Mouse (Mus musculus): Measurements from ENCODE around the gene Atg7. TPM values are rescaled to one million over a fixed set of nuclear protein-coding genes. Genes with fewer than 3 reads are reported as not detected.

The Atg7 gene
- total and polyA plus RNA-seq, 3 experiments, result 11.1 to 15.7 (median 14.8) TPM

- no peak for TF ChIP-seq TCF12 (IDR thresholded peaks at IDR 0.05; ENCODE audit: low read depth, low read length)
- no peak for TF ChIP-seq MEF2A (IDR thresholded peaks at IDR 0.05; ENCODE audit: borderline replicate concordance, low read depth, low read length)
- TF ChIP-seq JUND (conservative IDR thresholded peaks at IDR 0.05; ENCODE audit: low read depth, low read length), result no peak
- no peak for TF ChIP-seq RCOR1 (conservative IDR thresholded peaks at IDR 0.05; ENCODE audit: low read depth, low read length)
- no peak for TF ChIP-seq SMC3 (IDR thresholded peaks at IDR 0.05; ENCODE audit: low read depth, low read length)
- TF ChIP-seq MXI1 (IDR thresholded peaks at IDR 0.05; ENCODE audit: low read depth, low read length), result no peak
- TF ChIP-seq MAX (IDR thresholded peaks at IDR 0.05; ENCODE audit: low read length), result no peak
- TF ChIP-seq TBP (conservative IDR thresholded peaks at IDR 0.05; ENCODE audit: low read depth, low read length), result no peak
- no peak for TF ChIP-seq NELFE (IDR thresholded peaks at IDR 0.05; ENCODE audit: low read depth, low read length)
- TF ChIP-seq MAZ (IDR thresholded peaks at IDR 0.05; ENCODE audit: low read depth, low read length), result no peak
- no peak for TF ChIP-seq ZKSCAN1 (IDR thresholded peaks at IDR 0.05; ENCODE audit: borderline replicate concordance, low read depth, low read length)
- TF ChIP-seq MYC (IDR thresholded peaks at IDR 0.05; ENCODE audit: low read depth, low read length), result no peak
- TF ChIP-seq CHD2 (IDR thresholded peaks at IDR 0.05; ENCODE audit: low read length), result no peak
- TF ChIP-seq POLR2A (IDR thresholded peaks at IDR 0.05; ENCODE audit: low read depth, low read length), result no peak
- no peak for TF ChIP-seq CTCF (conservative IDR thresholded peaks at IDR 0.05 in 1 of 2, IDR thresholded peaks at IDR 0.05 in 1 of 2; ENCODE audit: low read depth in 2 of 2, low read length in 2 of 2)
- no peak for TF ChIP-seq MAFK (IDR thresholded peaks at IDR 0.05; ENCODE audit: insufficient replicate concordance, low read length)
- TF ChIP-seq EP300 (IDR thresholded peaks at IDR 0.05; ENCODE audit: low read length), result no peak
- no peak for TF ChIP-seq UBTF (IDR thresholded peaks at IDR 0.05; ENCODE audit: low read depth, low read length)
- TF ChIP-seq E2F4 (IDR thresholded peaks at IDR 0.05; ENCODE audit: insufficient replicate concordance, low read depth, low read length), result no peak
- Histone ChIP-seq H3K4me2 (ENCODE audit: insufficient read depth, low read depth, poor library complexity, severe bottlenecking) (no peak overlapping the region), H3K9ac (ENCODE audit: insufficient read depth, low read depth) (no peak overlapping the region), H3K36me3 (replicated peaks in 1 of 2; ENCODE audit: control insufficient read depth in 1 of 2, insufficient read depth in 1 of 2, low read length in 1 of 2) (peaks cover 5 to 60% of the 10 kb centered on the region in 2 experiments), H3K9me3 (replicated peaks; ENCODE audit: low read length) (no peaks in the 10 kb centered on the region), H3K4me1 (ENCODE audit: control insufficient read depth in 1 of 2, insufficient read depth in 2 of 2) (peaks cover 0 to 9% of the 10 kb centered on the region in 2 experiments; a peak in 1 of 4 replicates), H3K27ac (ENCODE audit: insufficient read depth, low read depth) (no peak overlapping the region), H3K79me2 (replicated peaks; ENCODE audit: control insufficient read depth, extremely low read depth, insufficient read depth, poor library complexity, severe bottlenecking) (no peaks in the 10 kb centered on the region), H3K4me3 (replicated peaks in 1 of 3; ENCODE audit: low read depth in 2 of 3, low read length in 2 of 3, poor library complexity in 1 of 3) (no peak overlapping the region), H3K27me3 (replicated peaks) (no peaks in the 10 kb centered on the region)
- DNase-seq (ENCODE audit: extremely low read depth), result no peak
- dilution Hi-C loops (cut with MboI; ENCODE audit: extremely low pct_ligation_motif_present, extremely low pct_unique_long_range_greater_than_20kb, low sequenced_read_pairs), result no loop called here
- in situ Hi-C loops (cut with MboI; ENCODE audit: low pct_ligation_motif_present, low pct_unique_long_range_greater_than_20kb, low sequenced_read_pairs), result no loop called here
Measured at GRCm38 (mm10) chr6:114715289-114716030, 72.6 kb downstream of the Atg7 start.

- no peak for TF ChIP-seq TCF12 (IDR thresholded peaks at IDR 0.05; ENCODE audit: low read depth, low read length)
- TF ChIP-seq POLR2A (IDR thresholded peaks at IDR 0.05; ENCODE audit: low read depth, low read length), result no peak
- TF ChIP-seq UBTF (IDR thresholded peaks at IDR 0.05; ENCODE audit: low read depth, low read length), result no peak
- no peak for TF ChIP-seq KAT2A (IDR thresholded peaks at IDR 0.05; ENCODE audit: insufficient replicate concordance, low read length)
- no peak for TF ChIP-seq POLR2AphosphoS2 (IDR thresholded peaks at IDR 0.05; ENCODE audit: low read depth, low read length)
- TF ChIP-seq NRF1 (IDR thresholded peaks at IDR 0.05; ENCODE audit: low read depth, low read length), result no peak
- TF ChIP-seq MXI1 (IDR thresholded peaks at IDR 0.05; ENCODE audit: low read depth, low read length), result no peak
- TF ChIP-seq TBP (conservative IDR thresholded peaks at IDR 0.05; ENCODE audit: low read depth, low read length), result no peak
- no peak for TF ChIP-seq SIN3A (IDR thresholded peaks at IDR 0.05; ENCODE audit: low read length)
- TF ChIP-seq SMC3 (IDR thresholded peaks at IDR 0.05; ENCODE audit: low read depth, low read length), result no peak
- no peak for TF ChIP-seq ETS1 (conservative IDR thresholded peaks at IDR 0.05; ENCODE audit: low read depth, low read length)
- TF ChIP-seq NELFE (IDR thresholded peaks at IDR 0.05; ENCODE audit: low read depth, low read length), result no peak
- TF ChIP-seq CTCF (conservative IDR thresholded peaks at IDR 0.05 in 1 of 2, IDR thresholded peaks at IDR 0.05 in 1 of 2; ENCODE audit: low read depth in 2 of 2, low read length in 2 of 2), result no peak
- no peak for TF ChIP-seq CHD1 (IDR thresholded peaks at IDR 0.05; ENCODE audit: low read depth, low read length)
- no peak for TF ChIP-seq RAD21 (IDR thresholded peaks at IDR 0.05; ENCODE audit: low read depth, low read length)
- H3K4me1 ChIP-seq (ENCODE audit: control insufficient read depth in 1 of 2, insufficient read depth in 2 of 2), result peaks cover 0 to 7% of the 10 kb centered on the region in 2 experiments; a peak in 2 of 4 replicates
- no peaks in the 10 kb centered on the region for H3K9me3 ChIP-seq (replicated peaks; ENCODE audit: low read length)
- H3K4me2 ChIP-seq (ENCODE audit: insufficient read depth, low read depth, poor library complexity, severe bottlenecking), result no peak overlapping the region
- H3K27me3 ChIP-seq (replicated peaks), result no peaks in the 10 kb centered on the region
- H3K36me3 ChIP-seq (replicated peaks in 1 of 2; ENCODE audit: control insufficient read depth in 1 of 2, insufficient read depth in 1 of 2, low read length in 1 of 2), result peaks cover 5 to 39% of the 10 kb centered on the region in 2 experiments
- H3K79me2 ChIP-seq (replicated peaks; ENCODE audit: control insufficient read depth, extremely low read depth, insufficient read depth, poor library complexity, severe bottlenecking), result no peaks in the 10 kb centered on the region
- H3K9ac ChIP-seq (ENCODE audit: insufficient read depth, low read depth), result no peak overlapping the region
- no peak overlapping the region for H3K27ac ChIP-seq (ENCODE audit: insufficient read depth, low read depth)
- in situ Hi-C loops (cut with MboI; ENCODE audit: low pct_ligation_motif_present, low pct_unique_long_range_greater_than_20kb, low sequenced_read_pairs) (no loop called here), dilution Hi-C loops (cut with MboI; ENCODE audit: extremely low pct_ligation_motif_present, extremely low pct_unique_long_range_greater_than_20kb, low sequenced_read_pairs) (no loop called here)
- DNase-seq (ENCODE audit: extremely low read depth), result no peak
- no peak overlapping the region for H3K4me3 ChIP-seq (replicated peaks in 1 of 3; ENCODE audit: low read depth in 2 of 3, low read length in 2 of 3, poor library complexity in 1 of 3)
Measured at GRCm38 (mm10) chr6:114719100-114719499, 76.2 kb downstream of the Atg7 start.
